18 mouse cellular contexts compared by ENCODE assay signal in the genomic region with DNA sequence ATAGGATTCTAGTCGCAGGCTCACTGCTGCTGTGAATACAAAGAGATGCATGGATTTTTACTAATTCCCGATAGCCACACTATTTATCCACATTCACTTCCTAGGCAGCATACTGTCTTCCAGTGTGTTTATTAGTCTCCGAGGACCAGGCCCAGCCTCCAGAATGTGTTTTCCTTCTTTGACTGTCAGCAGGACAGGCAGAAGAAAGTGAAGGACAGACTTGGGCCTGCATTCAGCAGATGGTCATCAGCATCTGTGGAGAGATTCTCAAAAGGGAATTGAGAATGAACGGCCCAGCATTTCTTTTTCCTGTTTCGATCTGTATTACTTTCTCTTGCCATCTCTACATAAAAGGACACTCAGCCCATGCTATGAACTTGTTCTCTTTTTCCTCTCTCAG. TPM values are rescaled to one million over a fixed set of nuclear protein-coding genes. Genes with fewer than 3 reads are reported as not detected.
DNase-seq lines count a peak whose midpoint lies in the region; ATAC-seq and TF ChIP-seq lines count a peak whose summit lies in the region.
"Had no signal": no experiment of that assay in that cellular context is flagged by ENCODE, and none has a peak within 500 bp of the region (broad histone marks: within the 10 kb centered on the region; RNA-seq: fewer than 3 reads in every experiment).

No protein-coding gene starts in this region.

- H3K4me2 ChIP-seq in heart, embryonic 14.5 days (ENCODE audit: low read length), result peak overlapping the region; percentile 56
- H3K4me2 ChIP-seq: embryonic facial prominence, embryonic 15.5 days had no signal

- ATAC-seq in heart, embryonic 14.5 days (ENCODE audit: insufficient number of reproducible peaks, insufficient read depth, low FRiP score, low read depth), result no peak
- ATAC-seq: intestine, embryonic 16.5 days had no signal

- H3K27me3 ChIP-seq in heart, embryonic 14.5 days (ENCODE audit: control insufficient read depth, insufficient read depth, low read length), result no peaks in the 10 kb centered on the region
- no peaks in the 10 kb centered on the region for H3K27me3 ChIP-seq in kidney, adult 2 months (replicated peaks; ENCODE audit: control insufficient read depth, insufficient read depth, low read length)
- H3K27me3 ChIP-seq: embryonic facial prominence, embryonic 15.5 days had no signal

- intact Hi-C loops in gastrocnemius, adult 2 months (cut with DNase I), result loop anchor here (5.0 kb wide), 1 partner anchor 41 kb away; no protein-coding TSS in a partner anchor

- peak; percentile 37 for DNase-seq in gastrocnemius, adult 2 months
- no peak for DNase-seq in gastrocnemius, postnatal 4 days (ENCODE audit: low spot score in 2 of 2)
- no peak for DNase-seq in layer of hippocampus, adult 2 months (ENCODE audit: low spot score in 2 of 2)
- DNase-seq in layer of hippocampus, postnatal 10 days (ENCODE audit: low spot score in 2 of 2), result no peak
- DNase-seq in brain, adult 2 months (ENCODE audit: low read depth, low spot score), result peak; percentile 44
- DNase-seq in kidney, adult 2 months, result no peak
- DNase-seq in T-cell, adult 2 months (ENCODE audit: low spot score), result no peak
- DNase-seq: adrenal gland, postnatal 10 days; cerebellum, adult 11 months; kidney, postnatal 25 days; lung, adult 2 months; right cerebral cortex, postnatal 14 days; thymus, adult 2 months had no signal

- peak overlapping the region; percentile 64 for H3K27ac ChIP-seq in gastrocnemius, adult 2 months
- H3K27ac ChIP-seq in layer of hippocampus, adult 2 months, result peak overlapping the region; percentile 68
- 0 out of 4 replicates have a peak overlapping the region, but pooled peaks of 1 of the 2 experiments have one; percentile 10 for H3K27ac ChIP-seq in heart, embryonic 14.5 days (replicated peaks in 1 of 2; ENCODE audit: control insufficient read depth in 1 of 2, insufficient read depth in 1 of 2, low read depth in 2 of 2, low read length in 2 of 2)
- no peak overlapping the region for H3K27ac ChIP-seq in kidney, adult 2 months (ENCODE audit: insufficient read depth, low read depth, low read length)
- H3K27ac ChIP-seq: embryonic facial prominence, embryonic 15.5 days; macrophage had no signal

- peaks cover 0 to 33% of the 10 kb centered on the region in 2 experiments; a peak in 2 of 4 replicates for H3K4me1 ChIP-seq in heart, embryonic 14.5 days (ENCODE audit: control insufficient read depth in 2 of 2, insufficient read depth in 2 of 2, low read length in 2 of 2)
- no peaks in the 10 kb centered on the region for H3K4me1 ChIP-seq in kidney, adult 2 months (ENCODE audit: control insufficient read depth, insufficient read depth, low read length)

- no peak for TF ChIP-seq CTCF in gastrocnemius, adult 2 months (IDR thresholded peaks at IDR 0.05)
- TF ChIP-seq CTCF in layer of hippocampus, adult 2 months (conservative IDR thresholded peaks at IDR 0.05), result no peak
- TF ChIP-seq CTCF in kidney, adult 2 months (conservative IDR thresholded peaks at IDR 0.05; ENCODE audit: insufficient read depth, insufficient read length, low read depth, low read length), result no peak

- H3K4me3 ChIP-seq in gastrocnemius, adult 2 months, result peak overlapping the region; percentile 58
- peak overlapping the region; percentile 22; the same call in 1 of the 2 replicates for H3K4me3 ChIP-seq in layer of hippocampus, adult 2 months
- H3K4me3 ChIP-seq in heart, embryonic 14.5 days (ENCODE audit: control insufficient read depth in 1 of 2, insufficient read depth in 1 of 2, low read depth in 1 of 2, low read length in 2 of 2), result no peak overlapping the region
- H3K4me3 ChIP-seq in kidney, adult 2 months (ENCODE audit: insufficient read depth, low read depth, low read length), result no peak overlapping the region
- H3K4me3 ChIP-seq: embryonic facial prominence, embryonic 15.5 days had no signal

- 58% methylated on average over 5 of the region's 5 CpGs for WGBS in heart, embryonic 14.5 days
- 68% methylated on average over 5 of the region's 5 CpGs for WGBS in kidney, adult 2 months

- peaks cover 17% of the 10 kb centered on the region for H3K36me3 ChIP-seq in heart, embryonic 14.5 days (ENCODE audit: control insufficient read depth, insufficient read depth, low read length)
- no peaks in the 10 kb centered on the region for H3K36me3 ChIP-seq in kidney, adult 2 months (ENCODE audit: control insufficient read depth, insufficient read depth, low read length)
- H3K36me3 ChIP-seq: embryonic facial prominence, embryonic 15.5 days; G1E had no signal

- H3K9me3 ChIP-seq in heart, embryonic 14.5 days (ENCODE audit: control insufficient read depth, low read length), result no peaks in the 10 kb centered on the region
- H3K9me3 ChIP-seq: embryonic facial prominence, embryonic 15.5 days had no signal

- TF ChIP-seq POLR2A in kidney, adult 2 months (IDR thresholded peaks at IDR 0.05; ENCODE audit: low read depth, low read length), result no peak

- 0 out of 2 replicates have a peak overlapping the region, but pooled peaks have one; percentile 44 for H3K9ac ChIP-seq in heart, embryonic 14.5 days (ENCODE audit: low read length)
- H3K9ac ChIP-seq: embryonic facial prominence, embryonic 15.5 days had no signal

RNA-seq across cellular contexts. Expression of a gene that starts 46.0 kb away (rescaled TPM):
- 1 to 10 TPM; 4.5 to 9.1 TPM for total RNA-seq in gastrocnemius, adult 2 months (2021)
- total RNA-seq in gastrocnemius, postnatal 4 days (2021), result 10 to 100 TPM; 22.8 to 23.3 TPM
- total RNA-seq in layer of hippocampus, adult 2 months (2021), result 10 to 100 TPM; 38.9 to 40.7 TPM
- total RNA-seq in layer of hippocampus, postnatal 10 days (2021), result 10 to 100 TPM; 45.9 to 49.4 TPM
- polyA plus RNA-seq in heart, embryonic 14.5 days (2014; fragmentation: Nextera tagmentation; extraction: Ambion mirVana), result 31.4 and 32.7 TPM in 2 replicates
- polyA plus RNA-seq in kidney, adult 2 months (2012; rRNA removed), result 2.0 and 2.1 TPM in 2 replicates
- polyA plus RNA-seq: G1E had no signal

Comparison
In these comparisons a context has a peak if more than half of its experiments do, and no peak if none do; other contexts are left out.
1. DNase-seq: peak in gastrocnemius, adult 2 months (single experiment) and brain, adult 2 months (single experiment); none in gastrocnemius, postnatal 4 days (0 of 2), layer of hippocampus, adult 2 months (0 of 2), layer of hippocampus, postnatal 10 days (0 of 2), kidney, adult 2 months (single experiment) and T-cell, adult 2 months (single experiment).
2. H3K4me3 ChIP-seq: peak in gastrocnemius, adult 2 months (single experiment) and layer of hippocampus, adult 2 months (single experiment); none in heart, embryonic 14.5 days (0 of 2) and kidney, adult 2 months (single experiment).